Mouse (Mus musculus) heart, adult 11 months (tissue): ENCODE data around the gene Dnajb14.
A peak's percentile ranks its signal among the peaks of the same experiment; 100 is the strongest.
"Not testable (repeated sequence)": the region's sequence is repeated elsewhere in the genome, so short reads cannot be mapped to it uniquely, and the experiment has no call there.

Experiments used
- DNase-seq: peaks from one replicate; pipeline ENCODE4 v3.0.0; 2022

The Dnajb14 gene

DNA sequence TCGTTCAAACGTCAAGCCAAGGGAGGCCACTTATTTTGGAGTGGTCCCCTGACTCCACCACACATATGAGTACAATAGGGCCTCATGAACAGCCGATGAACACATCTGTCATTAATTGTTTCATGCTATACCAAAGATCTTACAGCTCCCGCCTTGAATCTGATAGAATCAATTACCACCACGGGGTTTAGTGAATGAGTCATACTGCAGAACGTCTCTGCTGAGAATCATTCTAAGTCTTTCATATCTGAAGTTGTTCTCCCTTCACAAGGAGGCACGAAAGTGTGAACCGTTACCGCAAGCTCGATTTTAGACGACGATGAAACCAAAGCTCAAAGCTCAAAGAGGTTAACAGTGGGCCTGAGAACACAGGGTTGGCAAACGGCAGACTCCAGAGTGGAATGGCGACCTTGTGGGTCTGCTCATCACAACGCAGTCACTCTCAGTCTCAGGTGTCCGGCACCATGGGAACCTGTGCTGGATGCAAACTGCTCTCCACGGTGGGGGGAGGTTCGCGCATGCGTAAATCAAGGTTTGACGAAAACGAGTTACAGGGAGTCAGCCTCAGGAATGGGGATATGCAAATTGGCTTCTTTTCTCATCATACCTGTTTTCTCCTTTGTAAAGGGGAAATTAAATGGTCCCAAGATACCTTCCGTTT lies 86.9 kb downstream of the Dnajb14 start:
- DNase-seq, result no peak

DNA sequence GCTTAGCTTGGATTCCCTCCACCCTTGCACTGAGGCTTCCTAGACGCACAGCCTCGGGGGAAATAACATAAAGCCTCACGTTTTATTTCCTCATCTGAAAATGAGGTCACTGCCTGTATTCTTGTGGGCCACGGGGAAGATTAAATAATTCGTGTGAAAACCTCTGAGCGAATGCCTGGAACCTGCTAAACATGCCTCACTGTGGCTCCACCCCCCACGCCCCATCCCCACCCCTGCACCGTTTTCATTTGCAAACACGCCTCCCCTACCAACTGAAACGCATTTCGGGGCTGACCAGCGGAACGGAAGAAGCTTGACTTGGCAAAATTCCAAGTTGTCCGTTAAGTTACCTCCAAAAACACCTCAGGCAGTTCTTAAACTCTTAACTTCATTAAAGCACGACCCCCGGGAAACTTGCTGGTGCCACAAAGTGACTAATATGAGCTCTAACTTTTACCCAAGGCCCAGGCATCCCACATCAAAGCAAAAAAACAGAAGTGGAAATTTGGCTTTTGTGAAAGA lies 88.1 kb downstream of the Dnajb14 start:
- DNase-seq, result peak; percentile 81

DNA sequence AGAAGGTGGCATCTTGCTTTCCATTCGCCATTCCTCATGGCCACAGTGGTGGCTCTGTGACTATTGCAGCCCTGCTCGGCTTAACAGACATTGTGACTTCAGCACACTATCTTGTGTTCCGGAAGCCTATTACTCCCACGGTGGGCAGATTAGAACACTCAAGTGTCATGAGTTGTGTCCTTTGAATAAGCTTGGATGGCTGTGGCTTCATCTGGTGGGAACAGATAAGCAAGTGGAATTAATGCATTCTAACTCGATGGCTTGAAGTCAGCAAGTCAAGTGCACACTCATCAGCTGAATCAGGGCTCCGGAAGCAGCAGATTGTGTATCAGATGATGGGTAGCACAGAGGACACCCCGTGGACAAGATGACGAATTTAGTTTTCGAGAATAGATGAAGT lies 90.4 kb downstream of the Dnajb14 start:
- DNase-seq, result no peak

DNA sequence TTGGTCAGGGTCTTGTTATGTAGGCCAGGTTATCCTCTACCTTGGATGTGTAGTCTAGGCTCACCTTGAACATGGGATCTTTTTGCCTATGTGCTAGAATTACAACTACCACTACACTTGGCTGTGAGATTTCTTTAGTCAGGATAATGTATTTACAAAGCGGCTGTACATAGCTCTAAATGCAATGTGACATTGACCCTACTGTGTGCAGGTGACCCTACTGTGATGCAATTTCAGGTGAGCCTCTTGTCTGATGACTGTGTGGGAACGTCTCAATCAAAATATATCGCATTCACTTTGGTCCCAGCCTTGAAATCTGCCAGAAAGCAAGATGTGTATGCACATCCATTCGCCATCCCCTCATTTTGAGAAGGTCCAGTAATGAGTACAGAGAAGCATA lies 90.9 kb downstream of the Dnajb14 start:
- DNase-seq, result no peak

DNA sequence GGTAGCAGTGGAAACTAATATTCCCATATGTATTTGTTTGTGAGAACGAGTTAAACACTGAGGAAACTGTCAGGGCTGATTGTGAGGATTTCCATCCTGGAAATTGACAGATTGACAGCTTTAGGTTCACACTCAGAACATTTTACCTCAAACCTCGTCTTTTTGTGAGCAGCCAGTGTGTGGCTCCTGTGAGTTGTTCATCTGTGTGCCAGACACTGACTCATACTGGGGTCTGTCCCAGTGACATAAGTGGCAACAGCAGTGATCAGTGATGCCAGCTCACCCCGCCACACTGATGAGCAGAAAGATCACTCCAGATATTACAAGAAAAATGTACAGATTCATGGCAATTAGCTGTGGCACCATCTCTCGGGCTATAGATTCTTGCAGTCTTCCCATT lies 92.0 kb downstream of the Dnajb14 start:
- peak; percentile 61 for DNase-seq

DNA sequence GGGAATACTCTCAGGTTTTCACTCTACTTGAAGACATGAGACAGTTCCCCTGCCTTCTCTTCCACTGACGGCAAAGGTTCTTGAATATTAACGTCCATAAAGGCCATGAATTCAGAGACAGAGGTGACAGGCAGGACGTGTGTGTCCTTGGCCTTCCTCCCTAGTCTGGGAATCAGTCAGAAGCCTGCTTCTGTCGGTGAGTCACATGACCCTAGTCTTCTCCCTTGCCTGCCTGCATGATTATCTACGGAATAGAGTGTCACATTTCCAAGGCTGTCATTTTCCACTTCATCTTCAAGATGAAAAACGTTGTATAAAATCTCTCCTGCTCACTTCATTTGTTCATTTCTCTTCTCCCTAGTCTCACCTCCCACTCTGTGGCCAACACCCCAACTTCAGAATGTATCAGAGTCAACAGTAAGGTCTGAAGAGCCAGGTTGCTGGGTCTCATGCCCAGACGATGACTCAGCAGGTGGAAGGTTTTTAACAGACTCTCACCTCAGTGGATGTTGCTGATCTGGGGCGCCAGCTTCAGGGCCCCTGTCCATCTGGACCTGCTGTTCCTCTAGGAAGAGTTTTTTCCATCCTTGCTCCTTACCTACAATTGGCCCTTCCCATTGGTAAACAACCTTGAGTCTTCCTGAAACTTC lies 94.4 kb downstream of the Dnajb14 start:
- DNase-seq, result peak; percentile 88

DNA sequence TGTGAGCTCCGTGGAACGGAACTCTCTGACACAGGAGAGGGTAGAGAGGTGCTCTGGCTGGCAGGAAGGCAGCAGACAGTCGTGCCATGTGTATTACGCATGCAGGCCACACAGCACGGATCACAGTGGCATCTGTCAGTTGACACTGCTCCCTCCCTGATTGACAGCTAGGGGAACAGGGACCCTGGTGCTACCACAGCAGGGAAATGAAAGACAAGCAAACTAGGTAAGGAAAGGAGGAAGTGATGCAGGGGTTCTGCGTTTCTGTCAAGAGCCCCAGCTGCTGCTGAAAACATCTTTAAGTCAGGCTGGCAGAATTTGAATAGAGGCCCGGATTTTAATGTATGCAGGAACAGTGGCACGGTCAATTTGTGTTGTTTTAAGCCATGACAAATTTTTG lies 96.0 kb downstream of the Dnajb14 start:
- DNase-seq, result no peak

DNA sequence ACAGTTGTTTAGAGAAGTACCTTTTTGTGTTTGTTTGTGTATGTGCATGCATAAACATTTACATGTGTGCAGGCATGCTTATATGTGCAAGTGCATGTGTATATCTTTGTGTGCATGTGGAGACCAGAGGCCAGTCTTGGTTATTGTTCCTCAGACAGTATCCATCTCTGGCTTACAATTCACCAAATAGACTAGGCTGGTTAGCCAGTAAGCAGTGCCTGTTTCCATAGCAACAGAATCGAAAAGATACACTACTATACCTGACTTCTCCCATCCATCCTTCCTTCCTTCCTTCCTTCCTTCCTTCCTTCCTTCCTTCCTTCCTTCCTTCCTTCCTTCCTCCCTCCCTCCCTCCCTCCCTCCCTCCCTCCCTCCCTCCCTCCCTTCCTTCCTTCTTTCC lies 96.5 kb downstream of the Dnajb14 start:
- not testable (repeated sequence) for DNase-seq
